Mouse (Mus musculus) ovary, adult 10 weeks (tissue): ENCODE data around the gene Tram1l1. TPM values are rescaled to one million over a fixed set of nuclear protein-coding genes. Genes with fewer than 3 reads are reported as not detected.

Experiments used
- polyA plus RNA-seq: library from polyadenylated mRNA; stranded (reverse); fragments of 350-450 nt; fragmentation: Illumina TruSeq; extraction: RNeasy Lipid Tissue Mini Kit (QIAGEN cat#74804); gene quantifications from one replicate; pipeline ENCODE4 v1.2.3, GENCODE M21; 2014

Gene Tram1l1
- polyA plus RNA-seq = 2.0 TPM

DNA sequence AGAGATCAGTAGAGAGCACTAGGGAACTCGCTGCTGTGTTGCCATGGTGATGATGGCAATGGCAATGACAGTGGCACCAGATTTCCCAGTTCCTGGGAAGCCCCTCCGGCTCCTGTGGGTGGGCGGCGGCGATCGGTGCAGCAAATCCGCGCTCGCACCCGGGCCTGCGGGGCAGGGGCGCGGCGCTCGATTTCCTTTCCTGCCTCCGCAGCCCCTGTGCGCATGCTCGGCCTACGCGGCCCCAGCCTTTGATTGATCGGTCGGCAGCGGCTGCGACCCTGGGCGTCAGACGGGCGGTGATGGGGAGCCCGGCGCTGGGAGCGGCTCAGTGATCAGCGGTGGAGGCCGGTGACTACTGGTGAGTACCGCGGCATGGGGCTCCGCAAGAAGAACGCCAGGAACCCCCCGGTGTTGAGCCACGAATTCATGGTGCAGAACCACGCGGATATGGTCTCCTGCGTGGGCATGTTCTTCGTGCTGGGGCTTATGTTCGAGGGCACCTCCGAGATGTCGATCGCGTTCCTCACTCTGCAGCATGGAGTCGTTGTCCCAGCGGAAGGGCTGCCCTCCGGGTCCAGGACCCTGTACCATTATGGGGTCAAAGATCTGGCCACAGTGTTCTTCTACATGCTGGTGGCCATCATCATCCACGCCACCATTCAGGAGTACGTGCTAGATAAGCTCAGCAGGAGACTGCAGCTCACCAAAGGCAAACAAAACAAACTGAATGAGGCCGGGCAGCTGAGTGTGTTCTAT lies at the start of gene Tram1l1:
Tram1l1 (plus strand) TSS at position 35 of the 756 bp plus-strand sequence.

Other genes starting within 250 kb of the Tram1l1 start
- not detected for gene 1700006A11Rik, start 105.2 kb downstream of the Tram1l1 start, polyA plus RNA-seq